Mouse (Mus musculus) E14TG2a.4 (cell line): ENCODE measurements around the gene Map3k15.

ENCODE experiments used
- CTCF ChIP-seq: conservative IDR thresholded peaks from 2 replicates; pipeline ENCODE4 v1.5.1; 2014; ENCODE audit warnings: low read length
- NANOG ChIP-seq: IDR thresholded peaks from 2 replicates; pipeline ENCODE4 v1.6.1; 2014; ENCODE audit warnings: borderline replicate concordance, low read length, mixed read lengths

DNA sequence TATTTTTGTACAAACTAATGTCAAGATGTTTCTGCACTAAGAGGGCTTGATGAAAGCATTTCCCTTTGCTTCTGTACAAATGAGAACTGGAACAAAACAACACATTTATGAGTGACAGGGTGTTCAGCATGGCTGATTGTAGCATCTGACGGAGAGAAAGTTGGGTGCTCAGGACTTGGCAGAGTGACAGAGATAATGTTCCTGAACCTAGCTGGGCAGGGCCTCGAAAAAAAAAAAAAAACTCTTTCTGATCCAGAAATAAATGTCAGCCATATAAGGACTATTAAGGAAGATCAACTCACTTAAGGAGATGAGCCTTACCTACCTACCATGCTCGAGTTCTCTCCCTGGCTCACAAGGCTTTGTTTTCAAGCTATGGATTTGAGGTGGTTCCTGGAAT, 12.0 kb upstream of the Map3k15 start:
- TF ChIP-seq CTCF (no peak), NANOG (no peak)
